Mouse (Mus musculus): ENCODE data around the gene Stk25. TPM values are rescaled to one million over a fixed set of nuclear protein-coding genes. Genes with fewer than 3 reads are reported as not detected.

Stk25 gene
- polyA plus RNA-seq, 1 experiment from 2014 or later, result 227 TPM

GRCm38 (mm10) chr1:93656325-93657024 is 2.0 kb downstream of the Stk25 start:
- Histone ChIP-seq H3K4me3 (ENCODE audit: low read depth, low read length) (no peak overlapping the region), H3K4me2 (replicated peaks; ENCODE audit: low read depth, low read length) (no peak overlapping the region), H3K27me3 (ENCODE audit: control insufficient read depth, insufficient read depth, low read length) (no peaks in the 10 kb centered on the region), H3K9ac (ENCODE audit: low read depth, low read length) (no peak overlapping the region), H3K36me3 (ENCODE audit: control insufficient read depth, insufficient read depth, low read length) (no peaks in the 10 kb centered on the region), H3K27ac (ENCODE audit: low read depth, low read length) (no peak overlapping the region), H3K9me3 (ENCODE audit: control insufficient read depth, low read length) (peaks cover 3% of the 10 kb centered on the region; the same call in 1 of the 2 replicates), H3K4me1 (replicated peaks; ENCODE audit: control insufficient read depth, insufficient read depth, low read length) (no peaks in the 10 kb centered on the region)
- DNase-seq (ENCODE audit: low spot score), result no peak
- no peak for ATAC-seq (ENCODE audit: low FRiP score)
- WGBS, result 75% methylated on average over 7 of the region's 7 CpGs

GRCm38 (mm10) chr1:93654798-93655197 is 3.7 kb downstream of the Stk25 start:
- WGBS, result 88% methylated on average over 2 of the region's 2 CpGs
- no peak overlapping the region for H3K4me2 ChIP-seq (replicated peaks; ENCODE audit: low read depth, low read length)
- ATAC-seq (ENCODE audit: low FRiP score) (no peak), DNase-seq (ENCODE audit: low spot score) (no peak)
- no peaks in the 10 kb centered on the region for H3K36me3 ChIP-seq (ENCODE audit: control insufficient read depth, insufficient read depth, low read length)
- H3K9ac ChIP-seq (ENCODE audit: low read depth, low read length), result no peak overlapping the region
- H3K4me3 ChIP-seq (ENCODE audit: low read depth, low read length), result no peak overlapping the region
- H3K4me1 ChIP-seq (replicated peaks; ENCODE audit: control insufficient read depth, insufficient read depth, low read length), result no peaks in the 10 kb centered on the region
- H3K9me3 ChIP-seq (ENCODE audit: control insufficient read depth, low read length), result peaks cover 3% of the 10 kb centered on the region; the same call in 1 of the 2 replicates
- no peak overlapping the region for H3K27ac ChIP-seq (ENCODE audit: low read depth, low read length)
- no peaks in the 10 kb centered on the region for H3K27me3 ChIP-seq (ENCODE audit: control insufficient read depth, insufficient read depth, low read length)

GRCm38 (mm10) chr1:93654275-93654674 is 4.2 kb downstream of the Stk25 start:
- DNase-seq (ENCODE audit: low spot score) (no peak), ATAC-seq (ENCODE audit: low FRiP score) (no peak)
- WGBS, result 58% methylated on average over 2 of the region's 2 CpGs
- no peaks in the 10 kb centered on the region for H3K27me3 ChIP-seq (ENCODE audit: control insufficient read depth, insufficient read depth, low read length)
- H3K9ac ChIP-seq (ENCODE audit: low read depth, low read length), result no peak overlapping the region
- H3K4me2 ChIP-seq (replicated peaks; ENCODE audit: low read depth, low read length), result no peak overlapping the region
- H3K9me3 ChIP-seq (ENCODE audit: control insufficient read depth, low read length), result peaks cover 3% of the 10 kb centered on the region; the same call in 1 of the 2 replicates
- H3K36me3 ChIP-seq (ENCODE audit: control insufficient read depth, insufficient read depth, low read length), result no peaks in the 10 kb centered on the region
- H3K27ac ChIP-seq (ENCODE audit: low read depth, low read length), result no peak overlapping the region
- no peak overlapping the region for H3K4me3 ChIP-seq (ENCODE audit: low read depth, low read length)
- no peaks in the 10 kb centered on the region for H3K4me1 ChIP-seq (replicated peaks; ENCODE audit: control insufficient read depth, insufficient read depth, low read length)

- 80% methylated on average over 5 of the region's 5 CpGs for WGBS
- Histone ChIP-seq H3K4me2 (replicated peaks; ENCODE audit: low read depth, low read length) (no peak overlapping the region), H3K4me3 (ENCODE audit: low read depth, low read length) (no peak overlapping the region), H3K27me3 (ENCODE audit: control insufficient read depth, insufficient read depth, low read length) (no peaks in the 10 kb centered on the region), H3K4me1 (replicated peaks; ENCODE audit: control insufficient read depth, insufficient read depth, low read length) (no peaks in the 10 kb centered on the region), H3K36me3 (ENCODE audit: control insufficient read depth, insufficient read depth, low read length) (no peaks in the 10 kb centered on the region), H3K9me3 (ENCODE audit: control insufficient read depth, low read length) (peaks cover 3% of the 10 kb centered on the region; the same call in 1 of the 2 replicates), H3K27ac (ENCODE audit: low read depth, low read length) (no peak overlapping the region), H3K9ac (ENCODE audit: low read depth, low read length) (no peak overlapping the region)
- no peak for ATAC-seq (ENCODE audit: low FRiP score)
- no peak for DNase-seq (ENCODE audit: low spot score)
These were observed 8.8 kb downstream of the Stk25 start for GRCm38 (mm10) chr1:93649604-93650172.

- no peak for ATAC-seq (ENCODE audit: low FRiP score)
- H3K4me3 ChIP-seq (ENCODE audit: low read depth, low read length), result no peak overlapping the region
- DNase-seq (ENCODE audit: low spot score), result no peak
- WGBS, result 86% methylated on average over 2 of the region's 2 CpGs
- no peak overlapping the region for H3K9ac ChIP-seq (ENCODE audit: low read depth, low read length)
- H3K4me1 ChIP-seq (replicated peaks; ENCODE audit: control insufficient read depth, insufficient read depth, low read length), result no peaks in the 10 kb centered on the region
- no peaks in the 10 kb centered on the region for H3K27me3 ChIP-seq (ENCODE audit: control insufficient read depth, insufficient read depth, low read length)
- H3K9me3 ChIP-seq (ENCODE audit: control insufficient read depth, low read length), result no peaks in the 10 kb centered on the region
- H3K4me2 ChIP-seq (replicated peaks; ENCODE audit: low read depth, low read length), result no peak overlapping the region
- H3K36me3 ChIP-seq (ENCODE audit: control insufficient read depth, insufficient read depth, low read length), result no peaks in the 10 kb centered on the region
- H3K27ac ChIP-seq (ENCODE audit: low read depth, low read length), result no peak overlapping the region
These were observed 15.8 kb downstream of the Stk25 start for GRCm38 (mm10) chr1:93642692-93643091.

- WGBS, result 91% methylated on average over 2 of the region's 2 CpGs
- Histone ChIP-seq H3K4me3 (ENCODE audit: low read depth, low read length) (no peak overlapping the region), H3K27me3 (ENCODE audit: control insufficient read depth, insufficient read depth, low read length) (no peaks in the 10 kb centered on the region), H3K9me3 (ENCODE audit: control insufficient read depth, low read length) (no peaks in the 10 kb centered on the region), H3K4me1 (replicated peaks; ENCODE audit: control insufficient read depth, insufficient read depth, low read length) (no peaks in the 10 kb centered on the region), H3K4me2 (replicated peaks; ENCODE audit: low read depth, low read length) (no peak overlapping the region), H3K9ac (ENCODE audit: low read depth, low read length) (no peak overlapping the region), H3K36me3 (ENCODE audit: control insufficient read depth, insufficient read depth, low read length) (no peaks in the 10 kb centered on the region), H3K27ac (ENCODE audit: low read depth, low read length) (no peak overlapping the region)
- no peak for DNase-seq (ENCODE audit: low spot score)
- ATAC-seq (ENCODE audit: low FRiP score), result no peak
These were observed 16.5 kb downstream of the Stk25 start for GRCm38 (mm10) chr1:93641978-93642377.

GRCm38 (mm10) chr1:93636211-93636897 is 22.1 kb downstream of the Stk25 start:
- WGBS, result 37% methylated on average over 7 of the region's 7 CpGs
- DNase-seq (ENCODE audit: low spot score) (no peak), ATAC-seq (ENCODE audit: low FRiP score) (peak; percentile 43)
- Histone ChIP-seq H3K9me3 (ENCODE audit: control insufficient read depth, low read length) (no peaks in the 10 kb centered on the region), H3K27me3 (ENCODE audit: control insufficient read depth, insufficient read depth, low read length) (no peaks in the 10 kb centered on the region), H3K9ac (ENCODE audit: low read depth, low read length) (peak overlapping the region; percentile 59; the same call in 1 of the 2 replicates), H3K27ac (ENCODE audit: low read depth, low read length) (peak overlapping the region; percentile 68), H3K4me3 (ENCODE audit: low read depth, low read length) (peak overlapping the region; percentile 93), H3K4me2 (replicated peaks; ENCODE audit: low read depth, low read length) (peak overlapping the region; percentile 54), H3K36me3 (ENCODE audit: control insufficient read depth, insufficient read depth, low read length) (no peaks in the 10 kb centered on the region), H3K4me1 (replicated peaks; ENCODE audit: control insufficient read depth, insufficient read depth, low read length) (peaks cover 5% of the 10 kb centered on the region; the same call in 1 of the 2 replicates)

- Histone ChIP-seq H3K4me1 (replicated peaks; ENCODE audit: control insufficient read depth, insufficient read depth, low read length) (peaks cover 5% of the 10 kb centered on the region; the same call in 1 of the 2 replicates), H3K9ac (ENCODE audit: low read depth, low read length) (peak overlapping the region; percentile 87), H3K27me3 (ENCODE audit: control insufficient read depth, insufficient read depth, low read length) (no peaks in the 10 kb centered on the region), H3K27ac (ENCODE audit: low read depth, low read length) (peak overlapping the region; percentile 78), H3K4me3 (ENCODE audit: low read depth, low read length) (peak overlapping the region; percentile 93), H3K9me3 (ENCODE audit: control insufficient read depth, low read length) (no peaks in the 10 kb centered on the region), H3K4me2 (replicated peaks; ENCODE audit: low read depth, low read length) (peak overlapping the region; percentile 81), H3K36me3 (ENCODE audit: control insufficient read depth, insufficient read depth, low read length) (no peaks in the 10 kb centered on the region)
- 2% methylated on average over 41 of the region's 44 CpGs for WGBS
- ATAC-seq (ENCODE audit: low FRiP score) (peak; percentile 99), DNase-seq (ENCODE audit: low spot score) (peak; percentile 98)
These were observed 22.8 kb downstream of the Stk25 start for GRCm38 (mm10) chr1:93635580-93636192.
